Mouse (Mus musculus): Measurements from ENCODE around the gene Prmt7. TPM values are rescaled to one million over a fixed set of nuclear protein-coding genes. Genes with fewer than 3 reads are reported as not detected.

Prmt7 gene
- polyA plus RNA-seq, 1 experiment from 2014 or later, result 56.4 TPM

- Histone ChIP-seq H3K36me3 (no peaks in the 10 kb centered on the region), H3K27ac (no peak overlapping the region), H3K9me3 (no peaks in the 10 kb centered on the region), H3K9ac (replicated peaks) (no peak overlapping the region), H3K4me2 (no peak overlapping the region), H3K4me3 (replicated peaks) (no peak overlapping the region), H3K4me1 (replicated peaks) (0 out of 2 replicates have a peak, but pooled peaks cover 10% of the 10 kb centered on the region), H3K27me3 (no peaks in the 10 kb centered on the region)
- 29% methylated on average over 3 of the region's 3 CpGs for WGBS
- no peak for ATAC-seq (ENCODE audit: insufficient number of reproducible peaks, insufficient read depth, low FRiP score, low TSS enrichment, low read depth)
These were observed 78.0 kb downstream of the Prmt7 start for GRCm38 (mm10) chr8:106288732-106289131.

- ATAC-seq (ENCODE audit: insufficient number of reproducible peaks, insufficient read depth, low FRiP score, low TSS enrichment, low read depth), result no peak
- Histone ChIP-seq H3K4me1 (replicated peaks) (0 out of 2 replicates have a peak, but pooled peaks cover 10% of the 10 kb centered on the region), H3K27ac (no peak overlapping the region), H3K4me3 (replicated peaks) (no peak overlapping the region), H3K36me3 (no peaks in the 10 kb centered on the region), H3K9ac (replicated peaks) (no peak overlapping the region), H3K9me3 (no peaks in the 10 kb centered on the region), H3K27me3 (no peaks in the 10 kb centered on the region), H3K4me2 (no peak overlapping the region)
- WGBS, result 49% methylated on average over 7 of the region's 7 CpGs
These were observed 78.7 kb downstream of the Prmt7 start for GRCm38 (mm10) chr8:106289464-106289863.

- no peak overlapping the region for H3K4me2 ChIP-seq
These were observed 82.0 kb downstream of the Prmt7 start for GRCm38 (mm10) chr8:106292484-106293396.

GRCm38 (mm10) chr8:106298261-106298660 lies 87.5 kb downstream of the Prmt7 start:
- no peak overlapping the region for H3K4me2 ChIP-seq
- H3K9me3 ChIP-seq, result no peaks in the 10 kb centered on the region
- WGBS, result 75% methylated on average over 5 of the region's 5 CpGs
- H3K4me1 ChIP-seq (replicated peaks), result no peaks in the 10 kb centered on the region
- H3K36me3 ChIP-seq, result no peaks in the 10 kb centered on the region
- H3K27me3 ChIP-seq, result 0 out of 2 replicates have a peak, but pooled peaks cover 4% of the 10 kb centered on the region
- no peak overlapping the region for H3K9ac ChIP-seq (replicated peaks)
- no peak overlapping the region for H3K4me3 ChIP-seq (replicated peaks)
- no peak for ATAC-seq (ENCODE audit: insufficient number of reproducible peaks, insufficient read depth, low FRiP score, low TSS enrichment, low read depth)
- no peak overlapping the region for H3K27ac ChIP-seq

More at GRCm38 (mm10) chr8:106292484-106293396, 82.0 kb downstream of the Prmt7 start:
- ATAC-seq (ENCODE audit: insufficient number of reproducible peaks, insufficient read depth, low FRiP score, low TSS enrichment, low read depth), result no peak
- no peak overlapping the region for H3K4me3 ChIP-seq (replicated peaks)
- H3K27me3 ChIP-seq, result 0 out of 2 replicates have a peak, but pooled peaks cover 4% of the 10 kb centered on the region
- H3K27ac ChIP-seq, result peak overlapping the region; percentile 35; the same call in 1 of the 2 replicates
- no peaks in the 10 kb centered on the region for H3K36me3 ChIP-seq
- WGBS, result 60% methylated on average over 20 of the region's 20 CpGs
- 0 out of 2 replicates have a peak, but pooled peaks cover 10% of the 10 kb centered on the region for H3K4me1 ChIP-seq (replicated peaks)
- no peaks in the 10 kb centered on the region for H3K9me3 ChIP-seq
- no peak overlapping the region for H3K9ac ChIP-seq (replicated peaks)

- Histone ChIP-seq H3K27me3 (0 out of 2 replicates have a peak, but pooled peaks cover 4% of the 10 kb centered on the region), H3K9ac (replicated peaks) (no peak overlapping the region), H3K4me2 (no peak overlapping the region), H3K4me1 (replicated peaks) (no peaks in the 10 kb centered on the region), H3K4me3 (replicated peaks) (no peak overlapping the region), H3K27ac (no peak overlapping the region), H3K9me3 (no peaks in the 10 kb centered on the region), H3K36me3 (no peaks in the 10 kb centered on the region)
- 65% methylated on average over 1 of the region's 1 CpGs for WGBS
- no peak for ATAC-seq (ENCODE audit: insufficient number of reproducible peaks, insufficient read depth, low FRiP score, low TSS enrichment, low read depth)
These were observed 88.1 kb downstream of the Prmt7 start for GRCm38 (mm10) chr8:106298846-106299245.

GRCm38 (mm10) chr8:106299686-106300085 lies 89.0 kb downstream of the Prmt7 start:
- no peak overlapping the region for H3K4me2 ChIP-seq
- no peaks in the 10 kb centered on the region for H3K36me3 ChIP-seq
- H3K9me3 ChIP-seq, result no peaks in the 10 kb centered on the region
- no peak overlapping the region for H3K27ac ChIP-seq
- WGBS, result 83% methylated on average over 3 of the region's 3 CpGs
- H3K4me1 ChIP-seq (replicated peaks), result no peaks in the 10 kb centered on the region
- H3K27me3 ChIP-seq, result 0 out of 2 replicates have a peak, but pooled peaks cover 4% of the 10 kb centered on the region
- no peak overlapping the region for H3K9ac ChIP-seq (replicated peaks)
- no peak overlapping the region for H3K4me3 ChIP-seq (replicated peaks)
- no peak for ATAC-seq (ENCODE audit: insufficient number of reproducible peaks, insufficient read depth, low FRiP score, low TSS enrichment, low read depth)

GRCm38 (mm10) chr8:106300739-106301715 lies 90.3 kb downstream of the Prmt7 start:
- Histone ChIP-seq H3K4me1 (replicated peaks) (no peaks in the 10 kb centered on the region), H3K9ac (replicated peaks) (no peak overlapping the region), H3K4me2 (no peak overlapping the region), H3K27ac (no peak overlapping the region), H3K4me3 (replicated peaks) (no peak overlapping the region), H3K27me3 (0 out of 2 replicates have a peak, but pooled peaks cover 4% of the 10 kb centered on the region), H3K9me3 (no peaks in the 10 kb centered on the region), H3K36me3 (no peaks in the 10 kb centered on the region)
- WGBS, result 77% methylated on average over 9 of the region's 9 CpGs
- no peak for ATAC-seq (ENCODE audit: insufficient number of reproducible peaks, insufficient read depth, low FRiP score, low TSS enrichment, low read depth)

Other genes with a start within 250 kb of the Prmt7 start
- gene Slc12a4, start 244.8 kb upstream of the Prmt7 start, polyA plus RNA-seq (2016; fragmentation: Nextera tagmentation; extraction: Ambion mirVana), result 35.5 and 42.8 TPM in 2 replicates
- gene Dpep3, start 231.5 kb upstream of the Prmt7 start, polyA plus RNA-seq (2016; fragmentation: Nextera tagmentation; extraction: Ambion mirVana), result not detected in 2 replicates
- 23.8 and 24.4 TPM in 2 replicates for gene Dus2, start 219.6 kb upstream of the Prmt7 start, polyA plus RNA-seq (2016; fragmentation: Nextera tagmentation; extraction: Ambion mirVana)
- 0.26 TPM in 1 of 2 replicates, not detected in the other for gene Dpep2nb, start 205.0 kb upstream of the Prmt7 start, polyA plus RNA-seq (2016; fragmentation: Nextera tagmentation; extraction: Ambion mirVana)
- 21.0 and 22.9 TPM in 2 replicates for gene Ddx28, start 199.1 kb upstream of the Prmt7 start, polyA plus RNA-seq (2016; fragmentation: Nextera tagmentation; extraction: Ambion mirVana)
- 9.1 and 9.2 TPM in 2 replicates for gene Nfatc3, start 152.1 kb upstream of the Prmt7 start, polyA plus RNA-seq (2016; fragmentation: Nextera tagmentation; extraction: Ambion mirVana)
- 7.4 and 8.1 TPM in 2 replicates for gene Esrp2, start 74.0 kb upstream of the Prmt7 start, polyA plus RNA-seq (2016; fragmentation: Nextera tagmentation; extraction: Ambion mirVana)
- gene Pla2g15, start 60.5 kb upstream of the Prmt7 start, polyA plus RNA-seq (2016; fragmentation: Nextera tagmentation; extraction: Ambion mirVana), result 16.7 and 16.8 TPM in 2 replicates
- 64.5 and 70.8 TPM in 2 replicates for gene Slc7a6, start 42.1 kb upstream of the Prmt7 start, polyA plus RNA-seq (2016; fragmentation: Nextera tagmentation; extraction: Ambion mirVana)
- 44.7 and 47.1 TPM in 2 replicates for gene Slc7a6os, start within 50 bp of the Prmt7 start, polyA plus RNA-seq (2016; fragmentation: Nextera tagmentation; extraction: Ambion mirVana)
- 0.46 and 3.4 TPM in 2 replicates for gene Smpd3, start 127.1 kb downstream of the Prmt7 start, polyA plus RNA-seq (2016; fragmentation: Nextera tagmentation; extraction: Ambion mirVana)
- 30.3 and 30.4 TPM in 2 replicates for gene Zfp90, start 204.4 kb downstream of the Prmt7 start, polyA plus RNA-seq (2016; fragmentation: Nextera tagmentation; extraction: Ambion mirVana)

Data from limb, embryonic 12.5 days (tissue).